Mouse (Mus musculus): Measurements from ENCODE around the gene Xrn1.

DNA sequence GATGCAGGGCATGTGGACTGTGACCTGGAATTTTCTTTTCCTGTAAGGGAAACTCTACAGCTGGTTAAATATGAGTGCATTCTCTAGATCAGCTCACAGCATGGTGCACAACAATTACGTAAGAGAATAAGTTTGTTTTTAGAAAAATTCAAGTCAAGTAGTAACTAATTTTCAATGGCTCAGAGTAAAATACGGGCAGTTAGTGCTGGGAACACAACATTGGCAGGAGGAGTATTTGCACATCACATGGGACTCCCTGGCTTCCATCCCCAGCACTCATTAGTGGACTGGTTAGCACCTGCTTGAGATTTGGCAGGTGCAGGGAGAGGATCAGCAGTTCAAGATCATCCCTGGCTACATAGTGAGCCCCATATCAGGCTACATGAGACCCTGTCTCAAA, 133.1 kb downstream of the Xrn1 start:
- TF ChIP-seq GATA1 (IDR thresholded peaks at IDR 0.05; ENCODE audit: borderline replicate concordance, low read length): no peak
- no peak for TF ChIP-seq FLI1 (IDR thresholded peaks at IDR 0.05; ENCODE audit: low read length)

Measured in megakaryocyte, embryonic 14.5 days (primary cell).